Mouse (Mus musculus): Measurements from ENCODE around the gene Kdm6b.

- TF ChIP-seq CTCF (IDR thresholded peaks at IDR 0.05; ENCODE audit: low read depth) (no peak), EP300 (IDR thresholded peaks at IDR 0.05; ENCODE audit: low read depth) (no peak)
Measured at GRCm38 (mm10) chr11:69461568-69461967, 48.1 kb upstream of the Kdm6b start.

All from liver, postnatal 0 days (tissue).